10 mouse cellular contexts compared by ENCODE assay signal in the genomic region with DNA sequence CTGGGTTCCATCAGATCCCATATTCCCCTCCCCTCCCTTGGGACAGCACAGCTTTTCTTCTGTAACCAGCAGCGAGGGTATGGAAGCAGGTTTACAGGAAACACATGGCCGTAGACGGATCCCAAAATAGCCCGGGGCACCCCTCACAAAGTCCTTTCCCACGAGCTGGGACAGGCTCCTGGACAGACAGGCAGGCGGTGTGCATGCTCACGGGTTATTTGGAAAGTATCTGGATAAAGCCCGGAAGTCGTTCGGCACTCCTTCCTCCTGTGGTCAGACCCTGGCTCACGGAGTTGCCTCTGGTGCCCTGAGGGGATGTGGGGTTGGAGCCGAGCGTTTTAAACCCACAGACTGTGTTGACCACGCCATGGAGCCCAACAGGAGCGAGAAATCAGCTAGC. TPM values are rescaled to one million over a fixed set of nuclear protein-coding genes. Genes with fewer than 3 reads are reported as not detected.
DNase-seq lines count a peak whose midpoint lies in the region; ATAC-seq lines count a peak whose summit lies in the region.
"Had no signal": no experiment of that assay in that cellular context is flagged by ENCODE, and none has a peak within 500 bp of the region (broad histone marks: within the 10 kb centered on the region; RNA-seq: fewer than 3 reads in every experiment).

No protein-coding gene starts in this region.

- H3K9ac ChIP-seq in midbrain, embryonic 13.5 days (replicated peaks), result 0 out of 2 replicates have a peak overlapping the region, but pooled peaks have one; percentile 19
- no peak overlapping the region for H3K9ac ChIP-seq in midbrain, embryonic 14.5 days (replicated peaks; ENCODE audit: low read length)
- H3K9ac ChIP-seq in kidney, embryonic 16.5 days (replicated peaks; ENCODE audit: low read length), result no peak overlapping the region
- H3K9ac ChIP-seq in stomach, embryonic 16.5 days (ENCODE audit: low read length), result no peak overlapping the region
- no peak overlapping the region for H3K9ac ChIP-seq in forebrain, embryonic 13.5 days

- no peak overlapping the region for H3K4me3 ChIP-seq in midbrain, embryonic 13.5 days (replicated peaks)
- no peak overlapping the region for H3K4me3 ChIP-seq in midbrain, embryonic 14.5 days (replicated peaks; ENCODE audit: low read depth, low read length)
- no peak overlapping the region for H3K4me3 ChIP-seq in kidney, embryonic 16.5 days (ENCODE audit: low read length)
- H3K4me3 ChIP-seq in stomach, embryonic 16.5 days (replicated peaks; ENCODE audit: low read length), result no peak overlapping the region
- no peak overlapping the region for H3K4me3 ChIP-seq in forebrain, embryonic 13.5 days

- H3K27me3 ChIP-seq in midbrain, embryonic 13.5 days, result no peaks in the 10 kb centered on the region
- no peaks in the 10 kb centered on the region for H3K27me3 ChIP-seq in midbrain, embryonic 14.5 days (ENCODE audit: control insufficient read depth, insufficient read depth, low read length)
- H3K27me3 ChIP-seq in kidney, embryonic 16.5 days (ENCODE audit: insufficient read depth, low read length), result no peaks in the 10 kb centered on the region
- H3K27me3 ChIP-seq in stomach, embryonic 16.5 days (ENCODE audit: control insufficient read depth, insufficient read depth, low read length), result no peaks in the 10 kb centered on the region
- H3K27me3 ChIP-seq in forebrain, embryonic 13.5 days, result no peaks in the 10 kb centered on the region

- DNase-seq in adrenal gland, adult 2 months, result peak; percentile 42
- DNase-seq in adrenal gland, postnatal 10 days, result no peak
- no peak for DNase-seq in midbrain, embryonic 14.5 days
- no peak for DNase-seq in cerebellum, postnatal 25 days

- H3K27ac ChIP-seq in midbrain, embryonic 13.5 days, result no peak overlapping the region
- no peak overlapping the region for H3K27ac ChIP-seq in midbrain, embryonic 14.5 days (replicated peaks; ENCODE audit: low read depth, low read length)
- H3K27ac ChIP-seq in kidney, embryonic 16.5 days (ENCODE audit: low read length), result peak overlapping the region; percentile 9
- H3K27ac ChIP-seq in stomach, embryonic 16.5 days (ENCODE audit: low read length), result peak overlapping the region; percentile 11; the same call in 1 of the 2 replicates
- no peak overlapping the region for H3K27ac ChIP-seq in forebrain, embryonic 13.5 days
- H3K27ac ChIP-seq: macrophage had no signal

- ATAC-seq in midbrain, embryonic 13.5 days, result no peak
- no peak for ATAC-seq in midbrain, embryonic 14.5 days (ENCODE audit: low FRiP score, low TSS enrichment)
- no peak for ATAC-seq in kidney, embryonic 16.5 days (ENCODE audit: low FRiP score, low TSS enrichment)
- ATAC-seq in stomach, embryonic 16.5 days (ENCODE audit: insufficient read depth, low FRiP score), result no peak
- ATAC-seq in forebrain, embryonic 13.5 days, result no peak

- H3K9me3 ChIP-seq in midbrain, embryonic 13.5 days, result no peaks in the 10 kb centered on the region
- no peaks in the 10 kb centered on the region for H3K9me3 ChIP-seq in midbrain, embryonic 14.5 days (ENCODE audit: control insufficient read depth, low read length)
- H3K9me3 ChIP-seq in kidney, embryonic 16.5 days (ENCODE audit: low read length), result no peaks in the 10 kb centered on the region
- no peaks in the 10 kb centered on the region for H3K9me3 ChIP-seq in stomach, embryonic 16.5 days (replicated peaks; ENCODE audit: control insufficient read depth, low read length)
- H3K9me3 ChIP-seq in forebrain, embryonic 13.5 days (replicated peaks), result no peaks in the 10 kb centered on the region

- 80% methylated on average over 15 of the region's 15 CpGs for WGBS in midbrain, embryonic 13.5 days
- 76% methylated on average over 15 of the region's 15 CpGs for WGBS in midbrain, embryonic 14.5 days
- 53% methylated on average over 15 of the region's 15 CpGs for WGBS in kidney, embryonic 16.5 days
- WGBS in stomach, embryonic 16.5 days, result 54% methylated on average over 15 of the region's 15 CpGs
- 79% methylated on average over 15 of the region's 15 CpGs for WGBS in forebrain, embryonic 13.5 days

- no peaks in the 10 kb centered on the region for H3K4me1 ChIP-seq in midbrain, embryonic 13.5 days (replicated peaks)
- no peaks in the 10 kb centered on the region for H3K4me1 ChIP-seq in midbrain, embryonic 14.5 days (ENCODE audit: control insufficient read depth, insufficient read depth, low read length)
- peaks cover 13% of the 10 kb centered on the region; the same call in 1 of the 2 replicates for H3K4me1 ChIP-seq in kidney, embryonic 16.5 days (ENCODE audit: insufficient read depth, low read length)
- H3K4me1 ChIP-seq in stomach, embryonic 16.5 days (ENCODE audit: control insufficient read depth, insufficient read depth, low read length), result peaks cover 4% of the 10 kb centered on the region; the same call in 1 of the 2 replicates
- no peaks in the 10 kb centered on the region for H3K4me1 ChIP-seq in forebrain, embryonic 13.5 days

- H3K4me2 ChIP-seq in midbrain, embryonic 13.5 days (replicated peaks), result no peak overlapping the region
- no peak overlapping the region for H3K4me2 ChIP-seq in midbrain, embryonic 14.5 days (ENCODE audit: low read length)
- no peak overlapping the region for H3K4me2 ChIP-seq in kidney, embryonic 16.5 days (replicated peaks; ENCODE audit: low read depth, low read length)
- H3K4me2 ChIP-seq in stomach, embryonic 16.5 days (ENCODE audit: low read depth, low read length), result no peak overlapping the region
- H3K4me2 ChIP-seq in forebrain, embryonic 13.5 days, result no peak overlapping the region

- peaks cover 19% of the 10 kb centered on the region for H3K36me3 ChIP-seq in midbrain, embryonic 13.5 days
- H3K36me3 ChIP-seq in midbrain, embryonic 14.5 days (ENCODE audit: control insufficient read depth, insufficient read depth, low read length), result no peaks in the 10 kb centered on the region
- peaks cover 52% of the 10 kb centered on the region for H3K36me3 ChIP-seq in kidney, embryonic 16.5 days (ENCODE audit: insufficient read depth, low read length)
- peaks cover 11% of the 10 kb centered on the region; the same call in 1 of the 2 replicates for H3K36me3 ChIP-seq in stomach, embryonic 16.5 days (ENCODE audit: control insufficient read depth, insufficient read depth, low read length)
- H3K36me3 ChIP-seq in forebrain, embryonic 13.5 days (ENCODE audit: poor library complexity, severe bottlenecking), result no peaks in the 10 kb centered on the region

RNA-seq across cellular contexts. Expression of gene Epha2, which starts 24.6 kb away (rescaled TPM):
- total RNA-seq in adrenal gland, adult 2 months (2021), result 10 to 100 TPM; 11.7 to 19.4 TPM
- 18.0 and 24.1 TPM in 2 replicates for polyA plus RNA-seq in adrenal gland, adult 2 months (2012; rRNA removed)
- total RNA-seq in adrenal gland, postnatal 10 days (2021), result 10 to 100 TPM; 13.4 to 18.1 TPM
- polyA plus RNA-seq in midbrain, embryonic 13.5 days (2015; fragmentation: Nextera tagmentation; extraction: Ambion mirVana), result 3.5 and 4.7 TPM in 2 replicates
- polyA plus RNA-seq in midbrain, embryonic 14.5 days (2014; fragmentation: Nextera tagmentation; extraction: Ambion mirVana), result 1.2 and 1.7 TPM in 2 replicates
- polyA plus RNA-seq in kidney, embryonic 16.5 days (2015; fragmentation: Nextera tagmentation; extraction: Ambion mirVana), result 8.3 and 8.6 TPM in 2 replicates
- polyA plus RNA-seq in stomach, embryonic 16.5 days (2015; fragmentation: Nextera tagmentation; extraction: Ambion mirVana), result 9.5 and 12.1 TPM in 2 replicates
- 1.0 and 1.3 TPM in 2 replicates for polyA plus RNA-seq in forebrain, embryonic 13.5 days (2015; fragmentation: Nextera tagmentation; extraction: Ambion mirVana)

RNA-seq across cellular contexts. Expression of gene Fam131c, which starts 42.4 kb away (rescaled TPM):
- total RNA-seq in adrenal gland, adult 2 months (2021), result 1 to 10 TPM in 1 of 2 experiments, under 1 TPM in 1; 0.86 to 4.5 TPM
- polyA plus RNA-seq in adrenal gland, adult 2 months (2012; rRNA removed), result 3.1 and 9.5 TPM in 2 replicates
- 10 to 100 TPM; 15.4 to 25.8 TPM for total RNA-seq in adrenal gland, postnatal 10 days (2021)
- 7.8 and 10.1 TPM in 2 replicates for polyA plus RNA-seq in midbrain, embryonic 13.5 days (2015; fragmentation: Nextera tagmentation; extraction: Ambion mirVana)
- 26.7 and 37.2 TPM in 2 replicates for polyA plus RNA-seq in midbrain, embryonic 14.5 days (2014; fragmentation: Nextera tagmentation; extraction: Ambion mirVana)
- polyA plus RNA-seq in kidney, embryonic 16.5 days (2015; fragmentation: Nextera tagmentation; extraction: Ambion mirVana), result 3.0 and 3.1 TPM in 2 replicates
- polyA plus RNA-seq in stomach, embryonic 16.5 days (2015; fragmentation: Nextera tagmentation; extraction: Ambion mirVana), result 3.0 and 3.5 TPM in 2 replicates
- polyA plus RNA-seq in forebrain, embryonic 13.5 days (2015; fragmentation: Nextera tagmentation; extraction: Ambion mirVana), result 3.3 and 3.8 TPM in 2 replicates
- total RNA-seq: neutrophil, adult 5-6 weeks had no signal
- polyA plus RNA-seq: macrophage had no signal

Comparison
In these comparisons a context has a peak if more than half of its experiments do, and no peak if none do; other contexts are left out.
1. H3K27ac ChIP-seq: peak in kidney, embryonic 16.5 days (single experiment) and stomach, embryonic 16.5 days (single experiment); none in midbrain, embryonic 13.5 days (single experiment), midbrain, embryonic 14.5 days (single experiment) and forebrain, embryonic 13.5 days (single experiment).